Mouse (Mus musculus) Patski (cell line): ENCODE measurements at regions not wholly inside any gene's neighbourhood (a gene's known extent, or its start where the extent isn't known, plus 50 kb on each side); places are given as distances from the start of the nearest gene placed in this dataset.
"Not testable (repeated sequence)": the region's sequence is repeated elsewhere in the genome, so short reads cannot be mapped to it uniquely, and the experiment has no call there.

Experiments used
- ATAC-seq: fragments of 100-300 bp; one replicate; pipeline ENCODE4 v1.8.0; 2021
- CTCF ChIA-PET: fragments of 350-600 bp; sonication (Branson Sonifier 250); formaldehyde crosslinking; loops from one replicate; lab custom pipeline; 2022; ENCODE audit warnings: inconsistent platforms; lab: Charles Lee
- POLR2A ChIA-PET: fragments of 350-600 bp; sonication (Branson Sonifier 250); formaldehyde crosslinking; loops from one replicate; lab custom pipeline; 2022; ENCODE audit warnings: antibody characterized with exemption, inconsistent platforms; lab: Charles Lee
- DNase-seq: peaks from one replicate; pipeline ENCODE4 v3.0.0-alpha.2; 2011; ENCODE audit warnings: low read depth, low spot score
- H3K27me3 ChIP-seq: fragments of 371-371 bp; one replicate; pipeline ENCODE4 v1.5.1; 2021
- CTCF ChIP-seq: fragments of 100-300 bp; IDR thresholded peaks from one replicate; pipeline ENCODE4 v1.5.1; 2021
- in situ Hi-C: fragments of 300-500 bp; cut with MboI; formaldehyde crosslinking; loops from 3 replicates; pipeline ENCODE4 v1.11.1; 2018; ENCODE audit warnings: low pct_unique_long_range_greater_than_20kb, mixed read lengths

- DNase-seq (no peak), ATAC-seq (no peak)
- in situ Hi-C loops = no loop called here
- no peak for TF ChIP-seq CTCF
- ChIA-PET POLR2A (no interaction called here), CTCF (no interaction called here)
- H3K27me3 ChIP-seq = peaks cover 3% of the 10 kb centered on the region
These were observed 729.5 kb upstream of the Pkdcc start for GRCm38 (mm10) chr17:82485544-82485943.

GRCm38 (mm10) chr17:82484609-82485008 is 730.5 kb upstream of the Pkdcc start:
- CTCF ChIA-PET = no interaction called here
- H3K27me3 ChIP-seq = peaks cover 3% of the 10 kb centered on the region
- ATAC-seq (no peak), DNase-seq (no peak)
- in situ Hi-C loops = no loop called here
- POLR2A ChIA-PET = no interaction called here
- TF ChIP-seq CTCF = no peak

GRCm38 (mm10) chr17:82457972-82458371 is 719.8 kb upstream of the Slc8a1 start:
- DNase-seq = no peak
- POLR2A ChIA-PET = no interaction called here
- ATAC-seq = no peak
- TF ChIP-seq CTCF = no peak
- in situ Hi-C loops = no loop called here
- CTCF ChIA-PET = no interaction called here
- H3K27me3 ChIP-seq = no peaks in the 10 kb centered on the region

GRCm38 (mm10) chr17:82453847-82454246 is 715.7 kb upstream of the Slc8a1 start:
- DNase-seq (no peak), ATAC-seq (no peak)
- in situ Hi-C loops = no loop called here
- ChIA-PET CTCF (no interaction called here), POLR2A (no interaction called here)
- H3K27me3 ChIP-seq = no peaks in the 10 kb centered on the region
- no peak for TF ChIP-seq CTCF

GRCm38 (mm10) chr17:82439105-82439504 is 700.9 kb upstream of the Slc8a1 start:
- ChIA-PET CTCF (no interaction called here), POLR2A (no interaction called here)
- DNase-seq = no peak
- TF ChIP-seq CTCF = no peak
- in situ Hi-C loops = no loop called here
- ATAC-seq = no peak
- no peaks in the 10 kb centered on the region for H3K27me3 ChIP-seq

GRCm38 (mm10) chr17:82437206-82437605 is 699.0 kb upstream of the Slc8a1 start:
- H3K27me3 ChIP-seq = no peaks in the 10 kb centered on the region
- no peak for TF ChIP-seq CTCF
- DNase-seq = no peak
- in situ Hi-C loops = no loop called here
- ATAC-seq = no peak
- CTCF ChIA-PET = no interaction called here
- POLR2A ChIA-PET = no interaction called here

GRCm38 (mm10) chr17:82432678-82433077 is 694.5 kb upstream of the Slc8a1 start:
- ChIA-PET CTCF (no interaction called here), POLR2A (no interaction called here)
- in situ Hi-C loops = no loop called here
- ATAC-seq = no peak
- DNase-seq = no peak
- peaks cover 7% of the 10 kb centered on the region for H3K27me3 ChIP-seq
- no peak for TF ChIP-seq CTCF

GRCm38 (mm10) chr17:82408296-82408695 is 670.1 kb upstream of the Slc8a1 start:
- POLR2A ChIA-PET = no interaction called here
- TF ChIP-seq CTCF = no peak
- H3K27me3 ChIP-seq = no peaks in the 10 kb centered on the region
- ATAC-seq (no peak), DNase-seq (no peak)
- in situ Hi-C loops = no loop called here
- CTCF ChIA-PET = no interaction called here

GRCm38 (mm10) chr17:82399328-82399727 is 661.2 kb upstream of the Slc8a1 start:
- in situ Hi-C loops = no loop called here
- TF ChIP-seq CTCF = no peak
- POLR2A ChIA-PET = no interaction called here
- CTCF ChIA-PET = no interaction called here
- H3K27me3 ChIP-seq = peaks cover 4% of the 10 kb centered on the region
- no peak for ATAC-seq
- no peak for DNase-seq

GRCm38 (mm10) chr17:82379371-82379770 is 641.2 kb upstream of the Slc8a1 start:
- in situ Hi-C loops, DNase-seq, POLR2A ChIA-PET, ATAC-seq, H3K27me3 ChIP-seq, CTCF ChIA-PET: not testable (repeated sequence)

GRCm38 (mm10) chr17:82378248-82378820 is 640.2 kb upstream of the Slc8a1 start:
- DNase-seq = no peak
- in situ Hi-C loops = no loop called here
- ATAC-seq = no peak
- TF ChIP-seq CTCF = no peak
- ChIA-PET CTCF (interaction anchor here (0.5 kb wide), 1 partner anchor 766 kb away, joined by 3 read pairs; no protein-coding TSS in a partner anchor), POLR2A (no interaction called here)
- no peaks in the 10 kb centered on the region for H3K27me3 ChIP-seq

GRCm38 (mm10) chr17:82377176-82377592 is 639.0 kb upstream of the Slc8a1 start:
- ChIA-PET CTCF (no interaction called here), POLR2A (no interaction called here)
- ATAC-seq = no peak
- no peaks in the 10 kb centered on the region for H3K27me3 ChIP-seq
- no peak for TF ChIP-seq CTCF
- DNase-seq = no peak
- in situ Hi-C loops = no loop called here
